Mouse (Mus musculus) MN1 (cell line): Measurements from ENCODE around the gene Fam219a.
A peak's percentile ranks its signal among the peaks of the same experiment; 100 is the strongest.

Experiments
- DNase-seq: peaks from one replicate; pipeline ENCODE4 v3.0.0-alpha.2; 2016; ENCODE audit warnings: low spot score

Fam219a gene

GRCm38 (mm10) chr4:41504325-41504724 is 65.0 kb downstream of the Fam219a start:
- no peak for DNase-seq

GRCm38 (mm10) chr4:41502986-41503412 is 66.3 kb downstream of the Fam219a start, which contains the start of gene AI464131:
Gene AI464131 (minus strand): TSS chr4:41503076.
- DNase-seq: peak; percentile 96

- peak; percentile 26 for DNase-seq
Observed at GRCm38 (mm10) chr4:41502171-41502940, 67.0 kb downstream of the Fam219a start.

- no peak for DNase-seq
Observed at GRCm38 (mm10) chr4:41500787-41501186, 68.6 kb downstream of the Fam219a start.

- no peak for DNase-seq
Observed at GRCm38 (mm10) chr4:41499619-41500018, 69.7 kb downstream of the Fam219a start.

GRCm38 (mm10) chr4:41498921-41499391 is 70.4 kb downstream of the Fam219a start:
- DNase-seq: no peak

- DNase-seq: no peak
Observed at GRCm38 (mm10) chr4:41497995-41498845, 71.1 kb downstream of the Fam219a start.

- no peak for DNase-seq
Observed at GRCm38 (mm10) chr4:41497579-41497978, 71.8 kb downstream of the Fam219a start.

- no peak for DNase-seq
Observed at GRCm38 (mm10) chr4:41497046-41497445, 72.3 kb downstream of the Fam219a start.

GRCm38 (mm10) chr4:41495850-41496249 is 73.5 kb downstream of the Fam219a start:
- no peak for DNase-seq

GRCm38 (mm10) chr4:41495076-41495475 is 74.3 kb downstream of the Fam219a start:
- no peak for DNase-seq

GRCm38 (mm10) chr4:41494378-41494777 is 75.0 kb downstream of the Fam219a start:
- no peak for DNase-seq

GRCm38 (mm10) chr4:41493464-41494116 is 75.7 kb downstream of the Fam219a start:
- DNase-seq: no peak

- DNase-seq: no peak
Observed at GRCm38 (mm10) chr4:41492951-41493350, 76.4 kb downstream of the Fam219a start.

- DNase-seq: peak; percentile 89
Observed at GRCm38 (mm10) chr4:41481601-41482017, 87.7 kb downstream of the Fam219a start.

- no peak for DNase-seq
Observed at GRCm38 (mm10) chr4:41480254-41480653, 89.1 kb downstream of the Fam219a start.

- DNase-seq: no peak
Observed at GRCm38 (mm10) chr4:41479456-41479804, 89.9 kb downstream of the Fam219a start.

GRCm38 (mm10) chr4:41478751-41479455 is 90.4 kb downstream of the Fam219a start:
- DNase-seq: no peak

- DNase-seq: no peak
Observed at GRCm38 (mm10) chr4:41477648-41478160, 91.6 kb downstream of the Fam219a start.

GRCm38 (mm10) chr4:41471384-41471689 is 98.0 kb downstream of the Fam219a start:
- no peak for DNase-seq

- no peak for DNase-seq
Observed at GRCm38 (mm10) chr4:41470684-41471383, 98.5 kb downstream of the Fam219a start.
